Mouse (Mus musculus) c-Kit-positive CD71-positive TER-119-positive erythroid progenitor cells, embryonic 14.5 days (primary cell): ENCODE measurements around the gene Ank.
"Not testable (repeated sequence)": the region's sequence is repeated elsewhere in the genome, so short reads cannot be mapped to it uniquely, and the experiment has no call there.

Experiments
- DNase-seq: peaks from one replicate; pipeline ENCODE4 v3.0.0-alpha.2; 2013; ENCODE audit warnings: low spot score

The Ank gene

DNA sequence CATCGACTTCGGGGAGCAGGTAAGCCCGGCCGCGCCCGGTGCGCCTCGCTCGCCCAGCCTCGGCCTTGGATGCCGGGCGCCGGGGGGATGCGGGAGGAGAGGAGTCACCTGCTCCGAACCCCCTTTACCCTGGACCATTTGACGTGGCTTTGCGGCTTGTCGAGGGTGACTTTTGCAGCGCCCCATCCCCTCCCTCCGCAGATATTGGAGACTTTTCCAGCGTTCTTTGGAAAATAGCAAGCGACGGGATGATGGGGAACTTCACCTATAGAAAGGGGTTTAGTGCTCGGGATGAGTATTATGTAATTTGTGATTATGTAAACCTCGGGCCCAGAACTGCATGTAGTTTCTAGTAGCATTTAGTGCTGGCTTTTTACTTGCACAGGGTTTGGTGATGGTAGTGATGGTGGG, 609 bp downstream of the Ank start:
- DNase-seq = no peak

DNA sequence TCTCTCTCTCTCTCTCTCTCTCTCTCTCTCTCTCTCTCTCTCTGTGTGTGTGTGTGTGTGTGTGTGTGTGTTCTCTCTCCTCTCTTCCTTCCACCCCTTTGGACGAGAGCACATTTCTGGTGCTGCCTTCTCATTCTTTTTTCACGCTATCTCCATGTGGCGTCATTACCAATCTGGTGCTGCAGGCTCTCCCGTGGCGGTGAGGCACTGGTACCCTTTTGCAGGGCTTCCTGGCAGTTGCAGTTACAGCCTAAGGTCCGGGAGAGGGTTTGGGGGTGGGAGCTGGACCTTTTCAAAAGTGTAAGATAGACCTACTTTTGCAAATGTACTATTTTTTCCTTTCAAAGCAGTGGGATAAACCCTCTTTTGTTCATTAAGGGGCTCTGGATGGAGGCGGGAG, 1.2 kb downstream of the Ank start:
- DNase-seq = no peak

DNA sequence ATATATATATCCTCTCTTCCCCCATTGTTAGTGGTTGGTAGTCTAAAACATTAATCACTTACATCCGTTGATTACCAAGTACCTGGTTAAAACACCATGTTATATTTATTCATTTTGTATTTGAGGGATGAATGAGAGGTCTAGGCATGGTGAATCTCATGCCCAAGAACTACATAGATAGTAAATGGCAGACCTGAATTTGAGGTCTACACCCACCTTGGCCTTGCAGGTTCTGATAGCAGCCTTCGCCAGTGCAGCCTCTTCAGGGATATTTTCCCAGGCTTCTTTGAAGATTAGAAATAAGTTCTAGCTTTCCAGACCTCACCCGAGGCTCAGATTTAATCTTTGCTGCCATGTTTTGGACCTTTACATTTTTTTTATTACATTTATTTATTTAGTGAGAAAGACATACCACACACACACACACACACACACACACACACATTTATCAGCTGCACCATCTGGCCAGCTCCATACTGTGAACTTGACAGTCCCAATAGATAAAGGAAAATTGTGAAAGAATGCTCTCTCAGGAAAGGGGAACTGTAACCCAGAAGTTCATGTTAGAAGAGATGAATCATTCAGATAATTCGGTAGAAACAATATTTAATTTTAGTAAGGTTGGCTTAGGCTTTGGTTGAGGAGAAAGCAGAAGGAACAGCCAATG, 2.5 kb downstream of the Ank start:
- peak; percentile 74 for DNase-seq

DNA sequence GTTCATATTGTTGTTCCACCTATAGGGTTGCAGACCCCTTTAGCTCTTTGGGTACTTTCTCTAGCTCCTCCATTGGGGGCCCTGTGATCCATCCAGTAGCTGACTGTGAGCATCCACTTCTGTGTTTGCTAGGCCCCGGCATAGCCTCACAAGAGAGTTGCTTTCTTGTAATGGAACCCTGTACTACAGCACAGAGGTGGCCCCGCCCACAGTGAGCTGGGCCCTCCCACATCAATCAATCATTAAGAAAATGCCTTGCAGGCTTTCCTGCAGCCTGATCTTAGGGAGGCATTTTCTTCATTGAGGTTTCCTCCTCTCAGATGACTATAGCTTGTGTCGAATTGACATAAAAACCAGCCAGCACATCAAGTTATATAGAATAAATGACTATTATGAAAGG, 3.9 kb downstream of the Ank start:
- DNase-seq = not testable (repeated sequence)

DNA sequence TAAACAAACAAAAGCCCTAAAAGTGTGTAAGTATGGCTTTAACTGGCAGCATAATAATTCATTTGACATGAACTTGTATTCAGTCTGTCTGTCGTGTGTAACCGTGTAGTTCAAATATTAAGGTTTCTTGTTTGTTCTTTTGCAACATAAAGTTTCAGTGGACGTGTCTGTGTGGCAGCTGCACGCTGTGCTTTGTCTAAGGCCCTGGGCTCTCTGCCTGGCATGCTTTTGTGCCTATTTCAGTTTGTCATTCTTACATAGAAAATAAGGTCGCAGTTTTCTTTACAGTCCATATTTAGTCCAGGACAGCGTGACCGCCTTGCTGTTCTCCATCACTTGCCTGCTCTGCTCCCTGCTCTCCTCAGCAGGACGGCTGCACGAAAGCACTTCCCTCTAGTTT, 5.8 kb downstream of the Ank start:
- DNase-seq = no peak

DNA sequence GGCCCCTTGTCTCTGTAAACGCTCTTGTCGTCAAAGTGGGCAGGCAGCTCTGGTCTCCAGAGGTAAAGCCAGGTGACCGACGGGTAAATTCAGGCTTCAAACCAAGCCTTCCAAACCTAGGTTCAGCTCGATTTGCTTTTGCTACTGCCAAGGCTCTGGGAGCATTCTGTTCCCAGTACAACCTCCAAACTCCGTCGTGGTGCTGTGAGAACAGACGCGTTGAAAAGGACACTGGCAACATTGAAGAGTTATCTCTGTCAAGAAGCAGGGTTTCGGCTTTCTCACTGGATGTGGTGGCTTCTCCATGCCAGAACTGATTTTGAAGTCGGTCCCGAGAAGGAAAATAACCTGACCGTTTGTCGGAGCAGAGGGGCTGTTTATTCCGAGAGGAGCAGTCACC, 9.5 kb downstream of the Ank start:
- no peak for DNase-seq

DNA sequence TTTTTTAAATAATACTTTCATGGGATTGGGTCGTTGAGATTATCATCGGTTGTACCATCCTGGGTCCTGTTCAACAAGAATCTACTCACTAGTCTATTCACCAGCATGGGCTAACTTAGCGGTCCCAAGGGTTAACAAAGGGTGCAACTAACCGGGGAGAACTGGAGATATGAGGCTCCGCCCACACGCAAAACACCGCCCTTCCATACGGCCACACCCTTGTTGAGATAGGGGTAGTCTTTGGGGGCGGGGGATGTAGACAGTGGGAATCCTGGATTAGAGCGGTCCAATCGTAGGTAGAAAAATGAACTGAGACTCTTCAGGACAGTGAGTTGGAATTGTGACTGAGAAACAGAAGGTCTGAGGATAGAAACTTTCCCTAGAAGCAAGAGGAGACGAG, 10.2 kb downstream of the Ank start:
- no peak for DNase-seq

DNA sequence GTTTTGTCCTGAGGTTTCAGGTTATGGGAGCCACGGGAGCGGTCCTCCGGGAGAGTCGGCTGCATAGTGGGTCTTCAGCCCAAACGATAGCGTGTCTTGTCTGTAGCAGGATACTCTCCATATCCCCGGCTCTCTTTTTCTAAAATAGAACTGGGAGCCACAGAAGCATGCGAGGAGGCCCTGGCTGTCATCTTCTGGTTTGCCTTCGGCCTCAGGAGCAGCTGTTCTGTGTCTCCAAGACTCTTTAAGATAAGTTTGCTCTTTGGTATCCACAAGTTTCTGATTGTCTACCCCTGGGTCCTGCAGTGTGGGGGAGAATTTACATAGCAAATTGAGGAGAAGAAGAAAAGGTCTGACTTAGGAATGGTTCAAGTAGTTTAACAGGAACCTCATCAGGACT, 10.7 kb downstream of the Ank start:
- DNase-seq = no peak

DNA sequence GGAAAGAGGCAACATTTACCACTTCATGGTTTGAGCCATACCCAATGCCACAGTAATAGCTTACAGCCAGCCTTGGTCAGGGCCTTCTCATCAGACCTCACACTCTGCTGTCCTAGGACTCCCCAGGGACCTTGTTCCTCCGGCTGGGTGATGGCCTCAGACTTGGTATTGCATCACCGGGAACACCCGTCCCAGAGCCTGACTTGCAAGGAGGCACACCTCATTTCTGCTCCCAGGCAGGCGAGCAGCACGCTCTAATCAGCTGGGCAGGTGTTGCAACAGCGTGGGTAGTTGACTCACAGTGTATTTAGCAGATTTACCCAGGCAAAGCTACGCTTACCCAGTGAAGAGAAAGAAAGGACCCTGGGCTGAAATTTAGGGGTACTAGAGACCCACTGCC, 11.2 kb downstream of the Ank start:
- no peak for DNase-seq

DNA sequence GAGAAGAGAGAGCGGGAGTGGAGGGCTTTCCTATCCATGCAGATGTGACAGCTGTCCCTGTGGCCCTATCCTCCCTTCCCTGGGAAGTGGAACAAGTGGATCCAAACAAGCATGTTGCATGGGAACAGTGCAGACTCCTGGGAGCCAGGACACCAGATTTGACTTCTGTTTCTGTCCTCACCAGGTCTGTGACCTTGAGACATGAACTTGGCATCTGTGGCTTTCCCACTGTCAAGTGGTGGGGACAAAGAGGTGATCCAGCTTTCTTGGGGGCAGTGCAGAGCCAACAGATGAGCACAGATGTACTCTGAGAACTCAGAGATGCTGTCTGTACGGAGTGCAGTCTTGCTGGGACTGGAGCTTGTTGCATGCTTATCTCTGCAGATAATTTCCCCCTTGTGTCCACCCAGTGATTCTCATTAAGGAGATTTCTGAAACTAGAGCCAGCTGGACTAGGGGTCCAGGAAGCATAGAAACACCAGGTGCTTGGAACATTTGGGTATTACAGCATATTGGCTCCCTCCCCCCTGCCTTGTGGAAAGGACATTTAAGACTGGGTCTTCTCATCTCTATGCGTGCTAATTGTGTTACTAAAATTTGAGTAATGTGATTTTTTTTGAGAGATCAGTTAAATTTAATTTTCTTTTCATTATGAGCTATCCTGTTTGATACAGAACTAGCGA, 14.0 kb downstream of the Ank start:
- no peak for DNase-seq

DNA sequence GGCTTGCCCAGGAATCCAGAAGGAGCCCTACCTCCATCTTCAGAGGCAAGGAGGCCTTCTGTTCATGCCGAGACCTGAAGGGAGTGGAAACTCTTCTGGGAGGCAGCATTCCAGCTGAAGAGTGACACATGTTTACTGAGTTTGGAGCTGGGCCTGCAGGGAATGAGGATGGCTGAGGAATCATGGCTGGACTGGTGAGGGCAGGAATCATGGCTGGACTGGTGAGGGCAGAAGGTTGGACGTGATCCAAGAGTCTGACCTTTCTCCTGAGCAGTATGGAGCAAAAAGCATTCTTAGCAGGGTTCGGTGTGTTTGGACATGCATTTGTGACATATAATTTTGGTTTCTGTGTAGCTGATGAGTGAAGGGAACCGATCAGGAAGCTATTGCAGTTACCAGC, 15.5 kb downstream of the Ank start:
- no peak for DNase-seq

DNA sequence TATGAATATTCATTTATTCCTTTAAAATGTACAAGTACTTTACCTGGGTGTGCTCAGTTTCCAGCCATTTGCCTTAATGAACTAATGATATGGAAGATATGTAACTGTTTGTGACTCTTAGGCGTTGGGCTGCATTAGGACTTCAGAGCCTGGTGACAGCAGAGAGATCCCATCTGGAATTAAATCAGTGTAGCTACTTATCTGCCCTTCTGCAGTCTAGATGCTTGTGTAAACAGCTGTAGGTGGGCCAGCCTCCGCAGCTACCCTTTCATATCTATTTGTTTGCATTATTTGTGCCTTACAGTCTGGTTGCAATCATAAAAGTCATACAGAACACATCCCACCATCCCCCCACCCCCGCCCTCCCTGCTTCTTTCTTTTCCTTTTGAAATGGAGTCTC, 16.7 kb downstream of the Ank start:
- DNase-seq = no peak

DNA sequence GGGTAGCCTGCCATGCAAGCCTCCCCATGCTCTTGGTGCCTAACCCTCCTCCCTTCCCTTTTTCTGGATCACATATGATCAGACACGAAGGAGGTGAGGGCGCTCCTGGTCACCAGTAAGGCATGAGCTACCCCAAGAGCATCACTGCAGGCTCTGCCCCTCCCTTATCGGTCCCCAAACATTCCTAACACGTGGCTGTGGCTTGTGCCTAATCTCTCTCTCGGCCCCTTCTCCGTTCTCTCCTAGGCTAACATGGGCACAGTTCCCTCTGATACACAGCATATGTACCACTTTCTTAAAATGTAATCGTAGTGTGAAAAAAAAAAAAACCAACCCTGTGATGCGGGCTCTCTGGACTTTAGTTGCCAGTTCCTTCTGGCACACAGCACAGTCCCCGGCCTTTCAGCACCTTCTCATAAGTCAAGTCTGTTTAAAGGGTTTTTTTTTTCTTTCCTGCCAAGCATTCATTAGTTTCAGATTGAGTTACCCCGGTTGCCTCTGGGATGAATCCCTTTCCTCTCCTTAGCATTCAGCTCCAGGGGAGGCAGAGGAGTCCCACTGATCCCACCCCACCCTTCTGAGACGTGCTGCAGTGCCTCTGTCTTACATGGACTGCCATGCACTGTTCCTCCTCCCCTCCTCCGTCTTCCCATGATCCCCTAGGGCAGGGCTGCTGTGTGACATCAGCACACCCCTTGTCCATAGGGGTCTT, 19.2 kb downstream of the Ank start:
- DNase-seq = peak; percentile 59

DNA sequence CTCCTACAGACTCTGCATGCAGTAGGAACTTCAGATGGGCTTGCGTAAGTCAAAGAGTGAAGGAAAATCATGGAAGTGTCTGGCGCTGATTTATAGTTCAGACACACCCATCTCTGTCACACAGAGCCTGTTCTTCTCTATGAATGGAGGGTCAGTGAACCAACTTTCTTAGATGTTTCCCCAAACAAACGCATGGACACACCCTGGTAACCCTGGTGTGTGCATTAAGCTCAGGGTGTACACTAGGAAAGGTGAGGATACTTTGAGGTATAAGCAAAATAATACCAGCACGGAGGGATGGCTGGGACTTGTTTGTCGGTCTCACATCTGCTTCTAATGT, 19.8 kb downstream of the Ank start:
- no peak for DNase-seq

DNA sequence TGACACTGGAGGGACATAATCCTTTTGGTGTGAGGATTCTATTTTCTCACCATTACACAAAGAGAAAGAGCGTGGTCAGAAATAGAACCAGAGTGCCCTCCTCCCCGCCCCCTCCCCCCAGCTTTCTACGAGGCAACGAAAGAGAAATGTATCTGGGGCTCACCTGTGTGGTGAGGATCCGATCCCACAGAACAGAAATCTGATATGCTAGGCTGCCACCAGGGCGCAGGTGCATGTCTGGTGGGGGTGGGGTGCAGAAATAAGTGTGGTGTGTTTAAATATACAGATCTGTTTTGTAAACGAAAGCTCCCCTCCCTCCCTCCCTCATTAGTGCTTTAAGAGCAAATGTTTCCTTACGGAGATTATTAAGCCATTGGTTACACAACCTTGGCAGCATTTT, 20.6 kb downstream of the Ank start:
- DNase-seq = no peak

DNA sequence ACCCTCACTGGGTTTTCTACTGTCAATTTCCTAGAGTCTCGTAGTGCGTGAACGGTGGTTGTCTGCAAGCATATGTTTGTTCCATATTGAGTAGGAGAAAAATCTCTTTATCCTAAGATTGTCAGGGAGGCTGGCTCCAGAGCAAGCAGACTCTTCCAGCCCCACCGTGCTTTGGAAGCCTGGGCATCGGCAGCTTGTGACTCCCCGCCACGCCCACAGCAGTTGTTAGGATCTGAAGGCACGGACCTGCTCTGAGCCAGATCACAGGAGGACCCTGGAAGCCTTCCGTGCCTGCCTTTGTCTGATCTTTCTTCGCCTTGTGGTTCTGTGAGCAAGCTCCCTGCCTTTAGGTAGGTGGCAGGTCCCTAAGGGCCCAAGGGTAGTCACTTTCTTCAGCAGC, 21.6 kb downstream of the Ank start:
- no peak for DNase-seq

DNA sequence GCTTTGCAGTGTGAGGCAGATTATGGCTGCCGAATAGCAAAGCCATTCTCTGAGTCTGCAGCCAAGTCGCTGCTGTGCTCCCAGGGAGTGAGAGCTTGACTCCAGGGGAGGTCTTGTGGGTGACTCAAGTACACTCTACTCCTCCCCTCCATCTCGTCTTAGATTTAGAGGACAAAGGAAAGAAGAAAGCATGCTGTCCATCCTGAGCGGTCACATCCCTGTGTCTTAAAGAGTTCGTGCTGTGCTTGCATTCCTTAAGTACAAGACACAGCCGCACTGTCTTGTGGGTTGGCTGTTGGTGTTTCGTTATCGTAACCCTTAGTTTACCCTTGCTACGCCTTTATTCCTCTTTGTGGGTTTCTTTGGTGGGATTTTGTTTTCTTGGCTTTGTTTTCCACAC, 24.2 kb downstream of the Ank start:
- no peak for DNase-seq

DNA sequence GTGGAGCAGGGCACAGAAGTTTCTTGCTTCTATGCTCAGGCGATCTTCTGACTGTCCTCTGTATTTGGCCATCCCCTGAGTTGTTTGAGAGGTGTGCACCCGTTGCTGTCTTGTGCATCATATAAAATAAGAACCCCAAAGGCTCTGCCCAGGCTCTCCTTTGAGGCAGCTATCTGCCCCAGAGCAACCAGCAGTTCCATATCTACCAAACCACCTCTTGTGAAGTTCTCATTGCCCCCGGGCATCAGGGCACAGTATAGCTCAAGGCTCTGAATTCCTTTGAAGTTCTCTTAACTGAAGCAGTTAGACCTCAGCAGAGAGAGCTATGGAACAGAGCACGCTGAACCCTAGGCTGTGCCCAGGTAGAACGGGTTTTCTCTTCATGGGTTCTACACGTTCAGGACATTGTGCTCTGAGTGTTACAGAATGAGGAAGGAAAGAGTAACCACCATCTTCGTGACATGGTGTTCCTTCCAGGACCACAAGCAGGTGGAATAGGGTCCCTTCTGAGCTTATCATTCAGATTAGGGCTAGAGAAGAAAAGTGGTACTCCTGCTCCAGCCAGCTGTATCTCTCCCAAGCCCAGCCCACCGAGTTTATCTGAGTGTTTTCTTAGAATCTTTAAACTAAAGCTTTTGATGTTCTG, 25.1 kb downstream of the Ank start:
- no peak for DNase-seq

DNA sequence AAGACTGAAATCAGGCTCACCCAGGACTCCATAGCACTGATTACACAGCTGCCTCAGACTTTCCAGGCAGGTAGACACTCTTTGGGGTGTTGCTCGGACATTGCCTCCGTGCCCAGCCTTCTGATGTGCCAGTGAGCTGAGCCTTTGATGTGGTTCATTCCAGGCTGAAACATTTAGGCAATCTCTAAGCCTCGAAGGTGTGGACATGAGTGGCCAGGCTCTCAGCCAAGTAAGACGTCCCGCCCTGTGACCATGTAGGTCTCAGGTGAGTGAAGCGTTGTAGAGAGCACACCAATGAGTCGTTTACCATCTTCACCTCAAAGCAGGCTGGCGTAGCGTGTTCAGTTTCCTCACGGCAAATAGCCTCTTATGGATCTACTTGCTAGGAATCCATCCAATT, 25.7 kb downstream of the Ank start:
- DNase-seq = no peak

DNA sequence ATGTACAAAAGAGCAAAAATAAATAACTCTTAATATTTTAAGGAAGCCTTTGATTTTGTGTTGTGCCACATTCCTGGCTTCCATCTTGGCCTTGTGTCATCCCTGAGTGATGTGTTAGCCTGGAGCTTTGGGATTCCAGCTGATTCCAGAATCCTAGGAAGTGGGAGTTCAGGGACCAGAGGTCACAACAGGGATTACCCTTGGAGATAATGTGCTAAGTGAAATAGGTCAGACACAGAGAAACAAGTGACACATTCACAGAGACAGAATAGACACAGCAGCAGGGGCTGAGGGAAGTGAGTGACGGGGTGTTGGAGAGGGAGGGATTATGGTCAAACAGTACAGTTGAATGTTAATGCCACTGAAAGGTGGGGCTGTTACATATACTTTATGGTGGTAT, 26.3 kb downstream of the Ank start:
- DNase-seq = no peak

DNA sequence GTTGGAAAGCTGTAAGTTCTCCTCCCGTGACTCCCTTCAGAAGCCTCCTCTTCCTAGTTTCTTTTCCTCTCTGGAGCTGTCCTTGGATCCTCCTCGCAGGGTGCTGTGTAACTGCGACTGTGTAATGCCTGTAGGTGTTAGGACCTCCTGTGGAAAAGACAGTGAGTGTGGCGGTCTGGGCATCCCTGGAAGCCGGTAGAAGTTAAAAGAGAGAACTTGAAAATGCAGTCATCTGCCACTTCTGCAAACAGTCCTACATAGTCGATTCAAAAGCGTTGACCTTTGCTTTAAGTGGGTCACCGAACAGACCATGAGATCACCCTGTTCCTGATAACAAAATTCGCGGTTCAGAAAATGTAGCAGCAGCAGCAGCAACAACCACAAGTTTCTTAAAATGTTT, 27.0 kb downstream of the Ank start:
- no peak for DNase-seq

DNA sequence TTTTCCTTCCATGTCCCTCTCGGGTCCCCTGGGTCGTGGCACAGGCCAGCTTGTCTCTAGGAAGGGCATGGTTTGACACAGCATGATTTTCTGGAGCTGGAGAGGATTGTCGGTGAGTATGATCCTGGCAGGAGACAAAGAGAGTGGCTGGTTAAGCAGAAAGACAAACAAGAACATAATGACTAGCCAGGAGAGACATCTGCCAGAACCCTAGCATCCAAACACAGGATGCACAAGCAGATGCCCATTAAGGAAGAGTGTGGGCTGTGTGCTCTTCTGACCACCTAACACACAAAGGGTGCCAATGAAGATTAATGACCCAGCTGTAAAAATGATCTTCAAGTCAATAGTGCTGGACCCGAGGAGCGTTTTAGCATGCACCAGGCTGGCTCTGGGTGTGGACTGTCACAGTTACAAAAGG, 29.5 kb downstream of the Ank start:
- no peak for DNase-seq

DNA sequence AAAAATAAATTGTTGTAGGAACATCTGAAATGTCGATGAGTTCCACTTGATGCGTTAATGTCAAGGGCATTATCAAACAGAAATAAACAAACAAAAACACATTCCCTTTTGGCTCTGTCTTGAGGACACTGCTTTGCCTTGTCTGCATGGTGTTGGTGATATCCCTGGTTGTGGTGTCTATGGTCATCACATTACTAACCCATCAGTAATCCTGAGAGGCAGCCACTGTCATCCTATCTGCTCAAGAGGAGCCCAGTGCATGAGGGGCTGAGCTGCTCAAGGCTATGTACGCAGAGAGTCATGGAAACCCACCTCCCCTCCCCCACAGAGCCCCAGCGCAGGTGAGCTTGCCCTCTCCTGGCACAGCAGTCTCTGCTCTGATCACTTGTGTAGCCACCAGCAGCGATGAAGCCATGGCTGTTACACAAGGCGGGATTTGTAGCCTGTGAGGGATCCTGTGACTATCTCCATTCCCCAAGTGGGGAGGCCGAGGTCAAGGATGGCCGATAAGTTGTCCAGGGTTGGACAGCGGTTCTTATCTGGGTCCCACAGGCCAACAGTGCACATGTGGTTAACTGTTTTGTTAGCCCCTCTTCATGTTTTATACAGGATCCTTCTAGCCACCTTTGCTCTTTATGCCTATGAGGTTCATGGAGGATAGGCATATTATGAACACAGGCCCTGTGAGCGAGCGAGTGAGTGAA, 30.3 kb downstream of the Ank start:
- peak; percentile 93 for DNase-seq
